Mouse (Mus musculus) kidney, embryonic 14.5 days (tissue): ENCODE results near the gene Vcl. TPM values are rescaled to one million over a fixed set of nuclear protein-coding genes. Genes with fewer than 3 reads are reported as not detected.

Experiments
- ATAC-seq: fragments of 200-750 bp; cut with Nextera tagmentation; 2 replicates; pipeline ENCODE4 v1.8.0; 2017; ENCODE audit warnings: moderate number of reproducible peaks, mild to moderate bottlenecking, moderate TSS enrichment, moderate library complexity; ENCODE audit not compliant: low FRiP score, low TSS enrichment
- H3K27ac ChIP-seq: fragments of 300-500 bp; sonication (generic); 2 replicates; pipeline ENCODE4 v1.5.1; 2014; ENCODE audit warnings: low read depth, mild to moderate bottlenecking, low read length, moderate library complexity, mixed read lengths
- H3K27me3 ChIP-seq: fragments of 300-500 bp; sonication (generic); 2 replicates; pipeline ENCODE4 v1.6.1; 2014; ENCODE audit warnings: mild to moderate bottlenecking, low read length; ENCODE audit not compliant: control insufficient read depth, insufficient read depth
- H3K36me3 ChIP-seq: fragments of 300-500 bp; sonication (generic); 2 replicates; pipeline ENCODE4 v1.6.1; 2014; ENCODE audit warnings: low read length, mixed read lengths; ENCODE audit not compliant: control insufficient read depth, insufficient read depth
- H3K4me1 ChIP-seq: fragments of 300-500 bp; sonication (generic); 2 replicates; pipeline ENCODE4 v1.6.1; 2014; ENCODE audit warnings: low read length, mixed read lengths; ENCODE audit not compliant: control insufficient read depth, insufficient read depth
- H3K4me2 ChIP-seq: fragments of 300-500 bp; sonication (generic); replicated peaks from 2 replicates; pipeline ENCODE4 v1.6.1; 2014; ENCODE audit warnings: low read depth, mild to moderate bottlenecking, low read length
- H3K4me3 ChIP-seq: fragments of 300-500 bp; sonication (generic); 2 replicates; pipeline ENCODE4 v1.5.1; 2014; ENCODE audit warnings: mild to moderate bottlenecking, low read length
- H3K9ac ChIP-seq: fragments of 300-500 bp; sonication (generic); 2 replicates; pipeline ENCODE4 v1.6.1; 2014; ENCODE audit warnings: low read depth, mild to moderate bottlenecking, low read length, moderate library complexity
- H3K9me3 ChIP-seq: fragments of 300-500 bp; sonication (generic); 2 replicates; pipeline ENCODE4 v1.6.1; 2016; ENCODE audit warnings: low read length; ENCODE audit not compliant: control insufficient read depth
- WGBS: fragments of 180-500 bp; shearing (Covaris S2); extraction: QIAGEN DNeasy Blood & Tissue Kit; methylation state at CpG from one replicate; pipeline ENCODE4 v1.1.7; 2014; 5-methylcytosine and 5-hydroxymethylcytosine counted together
- polyA plus RNA-seq: library from polyadenylated mRNA; unstranded; fragments of >200 nt; fragmentation: Nextera tagmentation; extraction: Ambion mirVana; gene quantifications from 2 replicates; pipeline ENCODE4 v1.2.1, GENCODE M21; 2014

Gene Vcl
- polyA plus RNA-seq, 1 experiment from 2014 or later: 42.4 TPM

- Histone ChIP-seq H3K9me3 (no peaks in the 10 kb centered on the region), H3K27me3 (no peaks in the 10 kb centered on the region), H3K4me3 (no peak overlapping the region), H3K4me2 (no peak overlapping the region), H3K4me1 (no peaks in the 10 kb centered on the region), H3K27ac (no peak overlapping the region), H3K36me3 (no peaks in the 10 kb centered on the region), H3K9ac (no peak overlapping the region)
- 83% methylated on average over 6 of the region's 6 CpGs for WGBS
- ATAC-seq: no peak
Measured at GRCm38 (mm10) chr14:20903137-20903536, 26.1 kb upstream of the Vcl start.

DNA sequence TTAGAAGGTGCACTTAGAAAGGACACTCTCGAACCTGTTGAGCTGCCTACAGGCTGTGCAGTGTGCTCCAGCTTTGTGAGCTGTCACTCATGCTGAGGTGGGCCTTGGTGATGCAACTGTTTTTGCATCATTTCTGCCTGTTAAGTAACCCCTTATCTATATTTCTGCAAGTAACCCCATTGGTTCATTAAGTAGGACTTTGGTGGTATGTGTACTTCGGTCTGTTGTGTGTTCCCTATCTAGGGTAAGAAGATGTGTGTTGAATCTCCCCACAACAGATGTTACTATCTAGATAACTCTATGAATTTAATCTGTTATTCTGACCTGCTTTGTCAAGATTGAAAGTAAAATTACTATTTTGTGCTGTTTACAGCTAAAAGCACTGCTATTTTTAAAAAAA is 17.4 kb upstream of the Vcl start:
- Histone ChIP-seq H3K4me2 (no peak overlapping the region), H3K27me3 (no peaks in the 10 kb centered on the region), H3K4me1 (no peaks in the 10 kb centered on the region), H3K9me3 (no peaks in the 10 kb centered on the region), H3K9ac (no peak overlapping the region), H3K36me3 (no peaks in the 10 kb centered on the region), H3K4me3 (no peak overlapping the region), H3K27ac (no peak overlapping the region)
- 79% methylated on average over 2 of the region's 2 CpGs for WGBS
- no peak for ATAC-seq

- H3K4me3 ChIP-seq: no peak overlapping the region
- no peaks in the 10 kb centered on the region for H3K9me3 ChIP-seq
- H3K9ac ChIP-seq: no peak overlapping the region
- WGBS: 61% methylated on average over 2 of the region's 2 CpGs
- no peaks in the 10 kb centered on the region for H3K36me3 ChIP-seq
- no peaks in the 10 kb centered on the region for H3K27me3 ChIP-seq
- no peak for ATAC-seq
- no peak overlapping the region for H3K27ac ChIP-seq
- no peak overlapping the region for H3K4me2 ChIP-seq
- no peaks in the 10 kb centered on the region for H3K4me1 ChIP-seq
Measured at GRCm38 (mm10) chr14:20914415-20914814, 14.8 kb upstream of the Vcl start.

DNA sequence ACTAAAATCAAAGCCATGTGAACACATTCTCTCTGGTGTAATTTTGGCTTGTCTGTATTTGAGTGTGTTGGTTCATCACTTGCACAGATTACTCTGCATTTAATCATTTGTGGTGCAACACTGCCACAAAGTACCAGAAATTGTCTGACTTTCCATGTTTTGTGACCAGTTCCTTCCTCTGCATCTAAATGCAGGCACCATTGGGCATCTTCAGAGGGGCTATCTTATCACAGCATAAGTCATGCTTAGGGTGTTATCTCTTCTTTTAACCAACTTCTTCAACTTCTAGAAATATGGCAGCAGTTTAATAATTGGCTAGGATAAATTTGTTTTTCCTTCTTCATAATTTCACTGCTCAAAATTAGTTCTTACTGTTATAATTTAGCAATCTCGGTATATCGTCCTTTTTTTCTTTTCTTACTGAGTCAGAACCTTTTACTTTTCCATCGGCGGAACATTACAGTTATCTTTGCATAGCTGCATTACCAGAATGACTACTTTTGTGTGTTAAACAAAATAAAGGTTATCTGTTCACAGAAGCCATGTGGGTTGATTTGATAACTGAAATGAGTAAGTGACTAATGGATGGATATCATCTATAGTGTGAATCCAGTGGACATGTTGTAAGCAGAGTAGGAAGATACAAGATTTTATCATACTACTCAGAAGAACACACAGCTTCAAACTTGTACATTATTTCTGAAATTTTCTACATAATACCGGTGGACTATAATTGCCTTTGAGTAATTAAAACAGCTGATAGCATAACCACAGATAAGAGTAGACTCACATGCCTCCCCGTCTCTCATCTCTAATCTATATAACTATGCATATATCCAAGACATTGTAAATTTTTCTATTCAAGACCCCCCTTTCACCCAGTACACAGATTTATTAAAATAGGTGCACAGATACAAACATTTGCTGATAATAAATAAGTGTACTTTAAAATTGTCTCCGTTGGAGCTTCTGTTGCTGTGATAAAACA is 12.3 kb upstream of the Vcl start:
- no peaks in the 10 kb centered on the region for H3K4me1 ChIP-seq
- H3K9me3 ChIP-seq: no peaks in the 10 kb centered on the region
- H3K9ac ChIP-seq: no peak overlapping the region
- WGBS: 92% methylated on average over 7 of the region's 7 CpGs
- no peaks in the 10 kb centered on the region for H3K27me3 ChIP-seq
- ATAC-seq: no peak
- no peaks in the 10 kb centered on the region for H3K36me3 ChIP-seq
- H3K27ac ChIP-seq: no peak overlapping the region
- H3K4me3 ChIP-seq: no peak overlapping the region
- no peak overlapping the region for H3K4me2 ChIP-seq

GRCm38 (mm10) chr14:20924071-20924789 is 5.0 kb upstream of the Vcl start:
- Histone ChIP-seq H3K27me3 (no peaks in the 10 kb centered on the region), H3K4me3 (no peak overlapping the region), H3K36me3 (no peaks in the 10 kb centered on the region), H3K27ac (no peak overlapping the region), H3K4me2 (no peak overlapping the region), H3K9ac (no peak overlapping the region), H3K9me3 (no peaks in the 10 kb centered on the region), H3K4me1 (no peaks in the 10 kb centered on the region)
- no peak for ATAC-seq
- 92% methylated on average over 5 of the region's 5 CpGs for WGBS

- no peak for ATAC-seq
- Histone ChIP-seq H3K4me2 (no peak overlapping the region), H3K27ac (no peak overlapping the region), H3K4me1 (peaks cover 7% of the 10 kb centered on the region), H3K27me3 (no peaks in the 10 kb centered on the region), H3K4me3 (no peak overlapping the region), H3K36me3 (no peaks in the 10 kb centered on the region), H3K9me3 (no peaks in the 10 kb centered on the region), H3K9ac (no peak overlapping the region)
- WGBS: 87% methylated on average over 4 of the region's 4 CpGs
Measured at GRCm38 (mm10) chr14:20927470-20928307, 1.5 kb upstream of the Vcl start.

DNA sequence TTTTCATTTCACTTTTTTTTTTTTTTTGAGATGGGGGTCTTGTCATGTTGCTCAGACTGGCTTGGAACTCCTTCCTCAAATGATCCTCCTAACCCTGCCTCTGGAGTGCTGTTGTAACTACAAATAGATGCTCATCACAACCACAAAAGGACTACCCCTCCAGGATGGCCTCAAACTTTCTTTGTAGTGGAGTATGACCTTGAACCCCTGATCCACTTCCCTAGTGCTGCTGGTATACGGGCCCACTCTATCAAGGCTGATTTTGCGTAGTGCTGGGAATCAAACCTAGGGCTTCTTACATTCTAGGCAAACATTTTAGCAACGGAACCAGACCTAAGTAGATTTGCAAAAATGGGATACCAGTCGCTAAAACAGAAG is 901 bp upstream of the Vcl start:
- Histone ChIP-seq H3K4me2 (peak overlapping the region; percentile 59), H3K4me1 (peaks cover 7% of the 10 kb centered on the region), H3K36me3 (no peaks in the 10 kb centered on the region), H3K9ac (peak overlapping the region; percentile 57), H3K27me3 (no peaks in the 10 kb centered on the region), H3K27ac (peak overlapping the region; percentile 33; the same call in 1 of the 2 replicates), H3K9me3 (no peaks in the 10 kb centered on the region), H3K4me3 (peak overlapping the region; percentile 73)
- ATAC-seq: no peak
- WGBS: 22% methylated on average over 4 of the region's 4 CpGs

DNA sequence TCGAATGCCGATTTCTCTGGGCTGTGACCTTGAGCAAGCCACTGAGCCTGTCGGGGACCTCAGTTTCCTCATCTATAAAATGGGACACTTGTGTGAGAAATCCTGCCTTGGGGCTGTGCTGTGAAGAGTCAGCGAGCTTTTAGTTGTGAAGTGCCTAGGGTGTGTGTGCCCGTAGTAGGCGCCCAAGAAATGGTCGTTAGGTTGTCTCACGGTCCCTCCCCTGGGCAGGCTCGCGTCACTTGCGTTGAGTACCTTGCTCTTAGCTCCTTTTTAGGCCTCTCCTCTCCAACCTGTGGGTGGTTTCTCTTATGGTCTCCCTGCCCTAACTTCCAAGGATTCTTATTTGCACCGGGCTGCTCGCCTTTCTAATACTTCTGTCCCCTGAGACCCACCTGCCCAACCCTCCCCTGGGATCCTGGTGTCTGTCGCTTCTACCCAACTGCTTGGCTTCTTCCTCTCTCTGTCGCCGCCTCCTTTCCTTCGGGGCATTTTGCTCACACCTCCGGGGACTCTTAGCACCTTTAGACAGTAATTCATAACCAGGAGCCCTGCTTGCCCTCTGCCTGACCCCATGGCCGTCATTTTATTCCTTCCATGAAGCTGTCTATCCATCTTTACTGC is 726 bp downstream of the Vcl start:
- Histone ChIP-seq H3K4me2 (peak overlapping the region; percentile 80), H3K4me3 (peak overlapping the region; percentile 73), H3K27ac (peak overlapping the region; percentile 75), H3K27me3 (no peaks in the 10 kb centered on the region), H3K36me3 (no peaks in the 10 kb centered on the region), H3K9ac (peak overlapping the region; percentile 75), H3K9me3 (no peaks in the 10 kb centered on the region), H3K4me1 (peaks cover 7% of the 10 kb centered on the region)
- under 1% methylated on average over 19 of the region's 19 CpGs for WGBS
- peak; percentile 3; the same call in 1 of the 2 replicates for ATAC-seq
